Mouse (Mus musculus): ENCODE measurements at regions not wholly inside any gene's neighbourhood (a gene's known extent, or its start where the extent isn't known, plus 50 kb on each side); places are given as distances from the start of the nearest gene placed in this dataset.

GRCm38 (mm10) chr12:74544172-74544571 lies 228.0 kb upstream of the Gm11042 start:
- no peak for TF ChIP-seq POLR2A (IDR thresholded peaks at IDR 0.05; ENCODE audit: insufficient read length, low read depth)
- TF ChIP-seq TCF12 (IDR thresholded peaks at IDR 0.05; ENCODE audit: insufficient read depth, poor library complexity, severe bottlenecking) = no peak
- TF ChIP-seq USF1 (IDR thresholded peaks at IDR 0.05; ENCODE audit: low read depth) = no peak
- no peak for TF ChIP-seq POLR2AphosphoS2 (IDR thresholded peaks at IDR 0.05; ENCODE audit: insufficient read length, low read depth)
- no peak for TF ChIP-seq CEBPB (IDR thresholded peaks at IDR 0.05; ENCODE audit: insufficient read depth, poor library complexity, severe bottlenecking)
- TF ChIP-seq MAX (IDR thresholded peaks at IDR 0.05; ENCODE audit: low read depth) = no peak
- no peak for TF ChIP-seq E2F4 (IDR thresholded peaks at IDR 0.05; ENCODE audit: insufficient read depth)
- TF ChIP-seq REST (IDR thresholded peaks at IDR 0.05; ENCODE audit: insufficient read depth, insufficient read length) = no peak
